Mouse (Mus musculus): ENCODE measurements at regions not wholly inside any gene's neighbourhood (a gene's known extent, or its start where the extent isn't known, plus 50 kb on each side); places are given as distances from the start of the nearest gene placed in this dataset.

DNA sequence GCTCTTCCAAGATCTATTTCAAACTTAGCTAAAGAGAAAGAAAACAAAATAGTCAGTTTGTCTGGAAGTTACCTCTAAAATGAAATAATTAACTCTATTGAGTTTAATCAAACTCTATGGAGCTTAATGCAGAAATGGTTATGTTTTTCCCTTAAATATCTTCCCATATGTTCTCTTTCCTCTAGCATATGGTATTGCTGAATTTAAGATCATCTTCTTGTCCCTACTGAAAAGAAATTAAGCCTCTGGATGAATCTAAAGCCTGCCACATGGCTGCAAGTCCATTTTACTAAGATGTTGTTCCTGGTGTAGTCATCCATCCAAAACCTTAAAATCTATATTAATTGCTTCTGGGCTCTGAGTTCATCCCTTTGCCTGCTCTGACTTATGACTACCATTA, 513.0 kb upstream of the Pdzrn3 start:
- Histone ChIP-seq H3K9me3 (replicated peaks; ENCODE audit: low read length) (no peaks in the 10 kb centered on the region), H3K36me3 (ENCODE audit: insufficient read depth, low read length) (no peaks in the 10 kb centered on the region), H3K4me2 (ENCODE audit: low read length) (no peak overlapping the region), H3K4me1 (replicated peaks; ENCODE audit: insufficient read depth, low read length) (no peaks in the 10 kb centered on the region), H3K4me3 (replicated peaks; ENCODE audit: low read depth, low read length) (no peak overlapping the region), H3K27me3 (ENCODE audit: insufficient read depth, low read length) (no peaks in the 10 kb centered on the region), H3K27ac (no peak overlapping the region), H3K9ac (ENCODE audit: low read depth, low read length) (no peak overlapping the region)
- ATAC-seq (replicated peaks; ENCODE audit: low FRiP score, low read depth) (no peak), DNase-seq (ENCODE audit: low spot score) (no peak)
- no peak for TF ChIP-seq CTCF (IDR thresholded peaks at IDR 0.05; ENCODE audit: low read depth)

DNA sequence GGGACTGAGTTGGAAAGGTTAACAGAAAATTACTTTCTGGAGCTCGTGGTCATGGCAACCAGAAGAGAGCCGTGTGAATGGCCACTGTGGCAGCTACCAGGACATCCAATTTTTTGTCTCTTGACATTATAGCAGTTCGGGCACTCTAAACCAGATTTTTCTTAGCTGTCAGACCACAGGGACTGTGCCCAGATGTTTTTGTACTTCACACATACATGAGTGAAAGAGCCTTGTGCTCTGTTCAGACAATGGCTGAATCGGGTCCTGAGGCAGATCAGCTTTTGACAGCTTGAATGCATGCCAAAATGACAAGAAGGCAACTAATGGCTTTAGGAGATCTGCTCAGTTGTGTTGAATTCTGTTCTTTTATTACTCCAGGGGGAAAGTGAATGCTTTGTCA, 505.2 kb upstream of the Pdzrn3 start:
- H3K4me1 ChIP-seq (replicated peaks; ENCODE audit: insufficient read depth, low read length), result no peaks in the 10 kb centered on the region
- ATAC-seq (replicated peaks; ENCODE audit: low FRiP score, low read depth) (no peak), DNase-seq (ENCODE audit: low spot score) (peak; percentile 16)
- H3K27me3 ChIP-seq (ENCODE audit: insufficient read depth, low read length), result no peaks in the 10 kb centered on the region
- no peaks in the 10 kb centered on the region for H3K9me3 ChIP-seq (replicated peaks; ENCODE audit: low read length)
- no peak overlapping the region for H3K4me3 ChIP-seq (replicated peaks; ENCODE audit: low read depth, low read length)
- 32% methylated on average over 4 of the region's 4 CpGs for WGBS
- no peaks in the 10 kb centered on the region for H3K36me3 ChIP-seq (ENCODE audit: insufficient read depth, low read length)
- no peak overlapping the region for H3K9ac ChIP-seq (ENCODE audit: low read depth, low read length)
- no peak for TF ChIP-seq CTCF (IDR thresholded peaks at IDR 0.05; ENCODE audit: low read depth)
- no peak overlapping the region for H3K27ac ChIP-seq
- no peak overlapping the region for H3K4me2 ChIP-seq (ENCODE audit: low read length)

DNA sequence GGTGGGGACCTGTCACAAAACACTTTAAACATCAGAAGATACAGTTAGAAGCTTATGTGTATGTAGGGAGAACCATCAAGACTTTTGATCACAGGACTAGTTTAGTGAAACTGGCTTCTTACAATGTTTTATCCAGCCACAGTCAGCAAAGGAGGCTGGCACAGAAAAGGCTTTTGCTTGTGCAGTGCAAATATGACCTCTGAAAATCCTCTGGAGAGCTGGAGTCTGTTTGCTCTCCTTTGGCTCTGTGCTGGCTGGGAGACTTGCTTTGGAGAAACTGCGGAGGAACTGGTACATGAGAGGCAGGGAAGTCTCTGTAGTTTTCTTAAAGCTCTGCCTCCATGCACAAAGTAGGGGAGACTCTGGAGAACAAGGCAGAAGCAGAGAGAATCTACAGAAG, 497.2 kb upstream of the Pdzrn3 start:
- DNase-seq (ENCODE audit: low spot score), result no peak
- ATAC-seq (replicated peaks; ENCODE audit: low FRiP score, low read depth), result no peak
- 45% methylated on average over 1 of the region's 1 CpGs for WGBS
- Histone ChIP-seq H3K27ac (no peak overlapping the region), H3K36me3 (ENCODE audit: insufficient read depth, low read length) (no peaks in the 10 kb centered on the region), H3K4me3 (replicated peaks; ENCODE audit: low read depth, low read length) (no peak overlapping the region), H3K27me3 (ENCODE audit: insufficient read depth, low read length) (no peaks in the 10 kb centered on the region), H3K4me2 (ENCODE audit: low read length) (no peak overlapping the region), H3K4me1 (replicated peaks; ENCODE audit: insufficient read depth, low read length) (no peaks in the 10 kb centered on the region), H3K9ac (ENCODE audit: low read depth, low read length) (no peak overlapping the region), H3K9me3 (replicated peaks; ENCODE audit: low read length) (no peaks in the 10 kb centered on the region)
- TF ChIP-seq CTCF (IDR thresholded peaks at IDR 0.05; ENCODE audit: low read depth), result no peak

DNA sequence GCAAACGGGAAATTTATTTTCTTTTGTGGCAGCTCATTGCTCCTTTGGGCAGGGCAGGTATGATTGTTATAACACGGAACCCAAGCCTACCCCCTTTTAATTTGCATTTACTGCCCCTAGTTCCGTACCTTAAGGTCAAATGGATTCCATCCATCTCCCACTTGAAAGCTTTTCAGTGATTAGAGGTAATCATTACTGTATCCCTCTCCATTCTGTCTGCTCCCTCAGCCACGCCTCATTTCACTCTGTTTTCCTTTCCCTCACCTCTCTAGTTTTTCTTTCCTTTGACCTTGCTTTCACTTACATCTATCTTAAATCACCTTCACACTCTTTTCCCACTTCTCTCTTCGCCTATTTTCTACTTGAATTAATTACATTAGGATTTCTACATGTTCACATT, 481.2 kb upstream of the Pdzrn3 start:
- no peak overlapping the region for H3K4me3 ChIP-seq (replicated peaks; ENCODE audit: low read depth, low read length)
- WGBS, result 8% methylated on average over 5 of the region's 5 CpGs
- TF ChIP-seq CTCF (IDR thresholded peaks at IDR 0.05; ENCODE audit: low read depth), result no peak
- no peaks in the 10 kb centered on the region for H3K36me3 ChIP-seq (ENCODE audit: insufficient read depth, low read length)
- no peaks in the 10 kb centered on the region for H3K27me3 ChIP-seq (ENCODE audit: insufficient read depth, low read length)
- H3K9me3 ChIP-seq (replicated peaks; ENCODE audit: low read length), result no peaks in the 10 kb centered on the region
- H3K4me2 ChIP-seq (ENCODE audit: low read length), result no peak overlapping the region
- no peak overlapping the region for H3K27ac ChIP-seq
- no peak overlapping the region for H3K9ac ChIP-seq (ENCODE audit: low read depth, low read length)
- DNase-seq (ENCODE audit: low spot score), result peak; percentile 61
- ATAC-seq (replicated peaks; ENCODE audit: low FRiP score, low read depth), result 0 out of 2 replicates have a peak, but pooled peaks have one; percentile 43
- 0 out of 2 replicates have a peak, but pooled peaks cover 4% of the 10 kb centered on the region for H3K4me1 ChIP-seq (replicated peaks; ENCODE audit: insufficient read depth, low read length)

DNA sequence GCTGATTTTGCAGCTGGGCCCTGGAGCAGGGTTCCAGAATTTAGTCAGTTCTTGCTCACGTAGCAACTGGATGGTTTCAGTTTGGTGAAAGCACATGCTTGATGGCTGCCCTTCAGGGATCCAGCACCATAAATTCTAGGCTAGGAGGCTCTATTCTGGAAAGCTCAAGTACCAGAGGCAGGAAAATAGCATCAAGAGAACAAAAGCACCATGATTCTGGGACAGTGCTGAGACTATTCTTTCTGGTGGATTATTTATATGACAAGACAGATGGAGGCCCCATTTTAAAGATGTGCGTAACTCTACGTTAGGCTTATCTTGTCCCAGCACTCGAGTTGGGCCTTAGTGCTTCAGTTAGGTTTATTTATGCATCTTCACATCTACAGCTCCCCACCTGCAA, 463.0 kb upstream of the Pdzrn3 start:
- WGBS, result 86% methylated on average over 4 of the region's 4 CpGs
- H3K9me3 ChIP-seq (replicated peaks; ENCODE audit: low read length), result no peaks in the 10 kb centered on the region
- no peak overlapping the region for H3K4me2 ChIP-seq (ENCODE audit: low read length)
- no peak for TF ChIP-seq CTCF (IDR thresholded peaks at IDR 0.05; ENCODE audit: low read depth)
- H3K4me1 ChIP-seq (replicated peaks; ENCODE audit: insufficient read depth, low read length), result no peaks in the 10 kb centered on the region
- no peak overlapping the region for H3K4me3 ChIP-seq (replicated peaks; ENCODE audit: low read depth, low read length)
- ATAC-seq (replicated peaks; ENCODE audit: low FRiP score, low read depth) (no peak), DNase-seq (ENCODE audit: low spot score) (no peak)
- no peaks in the 10 kb centered on the region for H3K36me3 ChIP-seq (ENCODE audit: insufficient read depth, low read length)
- no peaks in the 10 kb centered on the region for H3K27me3 ChIP-seq (ENCODE audit: insufficient read depth, low read length)
- H3K27ac ChIP-seq, result no peak overlapping the region
- H3K9ac ChIP-seq (ENCODE audit: low read depth, low read length), result no peak overlapping the region

DNA sequence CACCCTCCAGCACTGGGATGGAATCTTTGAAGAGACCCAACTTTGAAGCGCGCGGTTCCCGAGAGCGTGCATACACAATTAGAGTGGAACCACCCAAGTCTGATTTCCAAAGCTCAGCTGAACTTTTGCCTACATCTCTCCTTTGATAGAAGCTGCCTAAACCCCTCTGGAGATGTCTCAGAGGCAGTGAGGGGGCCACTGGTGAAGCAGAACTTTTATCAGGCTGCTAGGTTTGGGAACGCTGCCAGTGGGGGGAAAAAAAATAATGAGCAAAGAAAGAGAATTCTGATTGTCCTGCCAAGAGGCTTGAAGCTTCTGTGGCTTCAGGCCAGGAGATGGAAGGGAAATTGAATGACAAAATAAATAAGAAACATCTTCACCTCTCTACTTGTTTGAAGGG, 459.9 kb upstream of the Pdzrn3 start:
- no peak for DNase-seq (ENCODE audit: low spot score)
- no peaks in the 10 kb centered on the region for H3K4me1 ChIP-seq (replicated peaks; ENCODE audit: insufficient read depth, low read length)
- no peak for TF ChIP-seq CTCF (IDR thresholded peaks at IDR 0.05; ENCODE audit: low read depth)
- no peak for ATAC-seq (replicated peaks; ENCODE audit: low FRiP score, low read depth)
- H3K27me3 ChIP-seq (ENCODE audit: insufficient read depth, low read length), result no peaks in the 10 kb centered on the region
- H3K4me3 ChIP-seq (replicated peaks; ENCODE audit: low read depth, low read length), result no peak overlapping the region
- H3K9me3 ChIP-seq (replicated peaks; ENCODE audit: low read length), result no peaks in the 10 kb centered on the region
- 92% methylated on average over 6 of the region's 6 CpGs for WGBS
- no peak overlapping the region for H3K9ac ChIP-seq (ENCODE audit: low read depth, low read length)
- H3K27ac ChIP-seq, result no peak overlapping the region
- H3K4me2 ChIP-seq (ENCODE audit: low read length), result no peak overlapping the region
- H3K36me3 ChIP-seq (ENCODE audit: insufficient read depth, low read length), result no peaks in the 10 kb centered on the region

DNA sequence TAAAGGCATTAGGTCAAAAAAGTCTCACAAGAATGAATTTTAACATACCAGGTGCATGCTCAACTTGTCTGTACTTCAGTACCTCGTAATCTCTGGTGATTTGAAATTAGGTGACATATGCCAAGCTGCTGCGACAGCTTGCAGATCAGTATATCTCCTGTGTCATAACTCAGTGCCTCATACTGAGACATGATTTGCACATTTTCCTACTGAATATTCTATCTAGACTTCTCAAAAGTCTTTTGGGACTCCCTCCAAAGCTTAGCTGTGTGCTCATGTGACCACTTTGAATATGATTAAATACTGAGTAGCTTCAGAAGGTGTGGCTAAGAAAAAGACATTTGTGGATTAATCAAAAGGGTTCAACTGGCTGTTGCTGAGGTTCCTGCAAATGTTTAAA, 416.3 kb upstream of the Pdzrn3 start:
- TF ChIP-seq CTCF (IDR thresholded peaks at IDR 0.05; ENCODE audit: low read depth), result no peak
- H3K27me3 ChIP-seq (ENCODE audit: insufficient read depth, low read length), result no peaks in the 10 kb centered on the region
- H3K36me3 ChIP-seq (ENCODE audit: insufficient read depth, low read length), result no peaks in the 10 kb centered on the region
- ATAC-seq (replicated peaks; ENCODE audit: low FRiP score, low read depth) (no peak), DNase-seq (ENCODE audit: low spot score) (no peak)
- H3K4me3 ChIP-seq (replicated peaks; ENCODE audit: low read depth, low read length), result no peak overlapping the region
- WGBS, result 69% methylated on average over 2 of the region's 2 CpGs
- H3K9me3 ChIP-seq (replicated peaks; ENCODE audit: low read length), result no peaks in the 10 kb centered on the region
- H3K9ac ChIP-seq (ENCODE audit: low read depth, low read length), result no peak overlapping the region
- no peak overlapping the region for H3K27ac ChIP-seq
- H3K4me2 ChIP-seq (ENCODE audit: low read length), result no peak overlapping the region
- no peaks in the 10 kb centered on the region for H3K4me1 ChIP-seq (replicated peaks; ENCODE audit: insufficient read depth, low read length)

Measured in kidney, postnatal 0 days (tissue).